Comparison of ENCODE assay signal across 8 mouse cellular contexts in genomic region chr6:88626912-88627311, GRCm38 (mm10). TPM values are rescaled to one million over a fixed set of nuclear protein-coding genes. Genes with fewer than 3 reads are reported as not detected.
A peak's percentile ranks its signal among the peaks of the same experiment; 100 is the strongest.
DNase-seq lines count a peak whose midpoint lies in the region; ATAC-seq and TF ChIP-seq lines count a peak whose summit lies in the region.

No protein-coding gene starts in this region.

- TF ChIP-seq CTCF in bone marrow, adult 2 months (IDR thresholded peaks at IDR 0.05; ENCODE audit: control insufficient read depth, insufficient read depth, low read length) = no peak

- peak overlapping the region; percentile 58 for H3K4me3 ChIP-seq in heart, embryonic 13.5 days
- peak overlapping the region; percentile 78 for H3K4me3 ChIP-seq in bone marrow, adult 2 months (replicated peaks; ENCODE audit: control insufficient read depth, low read depth, low read length)
- H3K4me3 ChIP-seq in forebrain, embryonic 15.5 days = peak overlapping the region; percentile 52
- peak overlapping the region; percentile 68 for H3K4me3 ChIP-seq in liver, embryonic 15.5 days (replicated peaks)

- no peaks in the 10 kb centered on the region for H3K9me3 ChIP-seq in heart, embryonic 13.5 days
- H3K9me3 ChIP-seq in forebrain, embryonic 15.5 days = no peaks in the 10 kb centered on the region
- no peaks in the 10 kb centered on the region for H3K9me3 ChIP-seq in liver, embryonic 15.5 days (replicated peaks)

- WGBS in heart, embryonic 13.5 days = 24% methylated on average over 11 of the region's 11 CpGs
- 12% methylated on average over 11 of the region's 11 CpGs for WGBS in bone marrow, adult 2 months
- 3% methylated on average over 11 of the region's 11 CpGs for WGBS in forebrain, embryonic 15.5 days
- 23% methylated on average over 11 of the region's 11 CpGs for WGBS in liver, embryonic 15.5 days (ENCODE audit: insufficient replicate concordance)

- H3K4me1 ChIP-seq in heart, embryonic 13.5 days = peaks cover 23% of the 10 kb centered on the region
- H3K4me1 ChIP-seq in bone marrow, adult 2 months (ENCODE audit: control insufficient read depth, insufficient read depth, low read length) = no peaks in the 10 kb centered on the region; the same call in 1 of the 2 replicates
- H3K4me1 ChIP-seq in forebrain, embryonic 15.5 days = peaks cover 16% of the 10 kb centered on the region; the same call in 1 of the 2 replicates
- peaks cover 51% of the 10 kb centered on the region for H3K4me1 ChIP-seq in liver, embryonic 15.5 days (replicated peaks)

- peak overlapping the region; percentile 86 for H3K9ac ChIP-seq in heart, embryonic 13.5 days
- peak overlapping the region; percentile 61 for H3K9ac ChIP-seq in forebrain, embryonic 15.5 days (replicated peaks)
- H3K9ac ChIP-seq in liver, embryonic 15.5 days = peak overlapping the region; percentile 81

- no peaks in the 10 kb centered on the region for H3K36me3 ChIP-seq in heart, embryonic 13.5 days
- no peaks in the 10 kb centered on the region for H3K36me3 ChIP-seq in forebrain, embryonic 15.5 days
- no peaks in the 10 kb centered on the region for H3K36me3 ChIP-seq in liver, embryonic 15.5 days (replicated peaks)

- DNase-seq in heart, postnatal 4 days = no peak
- DNase-seq in ovary, postnatal 14 days (ENCODE audit: low spot score) = no peak
- DNase-seq in cerebellum, postnatal 25 days = no peak
- DNase-seq in cerebellum, adult 18-20 months = no peak

- peak overlapping the region; percentile 83 for H3K4me2 ChIP-seq in heart, embryonic 13.5 days
- peak overlapping the region; percentile 91 for H3K4me2 ChIP-seq in forebrain, embryonic 15.5 days (replicated peaks)
- H3K4me2 ChIP-seq in liver, embryonic 15.5 days = peak overlapping the region; percentile 98

- no peak for ATAC-seq in heart, embryonic 13.5 days (ENCODE audit: extremely low read depth, insufficient number of reproducible peaks, low FRiP score, low TSS enrichment)
- ATAC-seq in forebrain, embryonic 15.5 days (replicated peaks) = no peak
- ATAC-seq in liver, embryonic 15.5 days (ENCODE audit: insufficient read depth) = peak; percentile 26; the same call in 1 of the 2 replicates

- TF ChIP-seq POLR2A in bone marrow, adult 2 months (IDR thresholded peaks at IDR 0.05; ENCODE audit: borderline replicate concordance, control insufficient read depth, low read depth, low read length) = no peak

- no peaks in the 10 kb centered on the region for H3K27me3 ChIP-seq in heart, embryonic 13.5 days (replicated peaks)
- H3K27me3 ChIP-seq in forebrain, embryonic 15.5 days = no peaks in the 10 kb centered on the region
- H3K27me3 ChIP-seq in liver, embryonic 15.5 days = no peaks in the 10 kb centered on the region

- peak overlapping the region; percentile 92 for H3K27ac ChIP-seq in heart, embryonic 13.5 days (replicated peaks)
- H3K27ac ChIP-seq in bone marrow, adult 2 months (ENCODE audit: control insufficient read depth, insufficient read depth, low read depth, low read length, poor library complexity) = peak overlapping the region; percentile 91
- peak overlapping the region; percentile 64 for H3K27ac ChIP-seq in forebrain, embryonic 15.5 days (replicated peaks)
- H3K27ac ChIP-seq in liver, embryonic 15.5 days (replicated peaks) = peak overlapping the region; percentile 79

RNA-seq across cellular contexts. Expression of gene Kbtbd12, which starts 10.8 kb away (rescaled TPM):
- 16.6 and 20.4 TPM in 2 replicates for polyA plus RNA-seq in heart, embryonic 13.5 days (2015; fragmentation: Nextera tagmentation; extraction: Ambion mirVana)
- 10 to 100 TPM; 20.1 to 25.7 TPM for total RNA-seq in heart, postnatal 4 days (2021)
- polyA plus RNA-seq in bone marrow, adult 2 months (2011; ENCODE audit: insufficient read depth, insufficient read length, low replicate concordance, missing spikeins) = 2.1 and 2.7 TPM in 2 replicates
- polyA plus RNA-seq in forebrain, embryonic 15.5 days (2015; fragmentation: Nextera tagmentation; extraction: Ambion mirVana) = 0.20 TPM in 1 of 2 replicates, not detected in the other
- polyA plus RNA-seq in liver, embryonic 15.5 days (2015; fragmentation: Nextera tagmentation; extraction: Ambion mirVana) = 0.82 and 1.5 TPM in 2 replicates
